Mouse (Mus musculus): ENCODE measurements around the gene Pnldc1. TPM values are rescaled to one million over a fixed set of nuclear protein-coding genes. Genes with fewer than 3 reads are reported as not detected.
"Not testable (repeated sequence)": the region's sequence is repeated elsewhere in the genome, so short reads cannot be mapped to it uniquely, and the experiment has no call there.

Pnldc1 gene
- polyA plus RNA-seq (2016; fragmentation: Nextera tagmentation; extraction: Ambion mirVana), result 1.4 and 2.5 TPM in 2 replicates

DNA sequence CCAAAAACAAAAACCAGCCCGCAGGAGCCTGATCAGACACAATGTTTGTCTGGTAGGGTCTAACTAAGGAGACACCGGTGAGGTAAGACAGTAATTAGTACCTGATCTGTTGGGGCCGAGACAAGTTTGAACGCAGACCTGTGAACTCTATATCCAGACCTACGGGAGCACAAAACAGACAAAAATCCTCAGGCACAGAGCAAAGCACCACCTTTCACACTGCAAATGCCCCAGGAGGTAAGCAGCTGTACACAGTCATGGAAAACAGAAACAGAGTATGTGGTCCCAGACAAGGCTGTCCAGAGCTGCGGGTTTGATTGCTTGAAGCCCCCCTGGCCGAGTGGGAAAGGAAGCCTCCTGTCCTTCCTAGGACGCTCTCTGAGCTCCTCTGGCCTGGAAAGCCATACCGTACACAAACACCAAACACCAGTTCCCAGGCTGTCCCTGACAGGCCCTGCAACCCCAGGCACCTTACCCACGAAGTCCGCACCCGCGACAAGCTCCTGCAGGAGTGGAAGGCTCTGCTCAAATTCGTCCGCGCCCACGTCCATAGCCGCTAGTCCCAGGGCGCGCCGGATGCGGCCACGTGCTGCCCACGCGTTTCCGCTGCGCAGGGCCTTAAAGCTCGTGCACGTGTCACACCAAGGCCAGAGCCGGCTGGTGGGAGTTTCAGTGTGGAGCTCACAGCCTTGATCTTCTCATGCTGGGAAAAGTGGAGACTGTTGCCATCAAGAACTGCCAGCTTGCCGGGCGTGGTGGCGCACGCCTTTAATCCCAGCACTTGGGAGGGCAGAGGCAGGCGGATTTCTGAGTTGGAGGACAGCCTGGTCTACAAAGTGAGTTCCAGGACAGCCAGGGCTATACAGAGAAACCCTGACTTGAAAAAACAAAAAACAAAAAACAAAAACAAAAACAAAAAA lies at the start of gene Pnldc1:
Gene Pnldc1, minus strand, starts transcription at position 870 of the 920 bp plus-strand sequence.
- peaks cover 55% of the 10 kb centered on the region for H3K36me3 ChIP-seq
- no peak within 1 kb of the TSS for H3K27ac ChIP-seq
- H3K9me3 ChIP-seq, result no peaks in the 10 kb centered on the region
- H3K4me1 ChIP-seq, result no peaks in the 10 kb centered on the region
- no peaks in the 10 kb centered on the region for H3K27me3 ChIP-seq (ENCODE audit: insufficient read depth, poor library complexity, severe bottlenecking)
- no peak within 1 kb of the TSS for H3K4me3 ChIP-seq
- 67% methylated on average over 35 of the region's 35 CpGs for WGBS
- DNase-seq (ENCODE audit: low spot score), result no peak

DNA sequence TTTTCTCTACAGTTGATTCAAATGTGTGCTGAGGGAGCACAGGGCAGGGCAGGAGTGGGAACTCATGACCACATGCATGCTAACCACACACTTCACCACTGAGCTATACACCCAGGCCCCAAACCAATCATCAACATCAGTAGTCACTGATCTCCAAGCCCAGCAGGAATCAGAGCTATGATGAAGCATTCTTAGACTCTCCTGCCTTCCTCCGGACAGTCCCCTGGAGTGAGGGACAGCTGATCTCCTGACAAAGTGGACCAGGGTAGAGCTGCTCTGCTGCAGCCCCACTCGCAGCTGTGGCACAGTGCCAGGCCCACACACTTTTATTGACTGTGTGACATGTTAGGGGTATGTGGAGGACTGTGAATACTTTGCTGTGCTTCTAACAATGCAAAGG lies 49.3 kb upstream of the Pnldc1 start:
- not testable (repeated sequence) for H3K4me1 ChIP-seq; H3K9me3 ChIP-seq; H3K4me3 ChIP-seq; H3K27me3 ChIP-seq (ENCODE audit: insufficient read depth, poor library complexity, severe bottlenecking); H3K27ac ChIP-seq; DNase-seq (ENCODE audit: low spot score)
- peaks cover 16% of the 10 kb centered on the region for H3K36me3 ChIP-seq
- 73% methylated on average over 2 of the region's 2 CpGs for WGBS

DNA sequence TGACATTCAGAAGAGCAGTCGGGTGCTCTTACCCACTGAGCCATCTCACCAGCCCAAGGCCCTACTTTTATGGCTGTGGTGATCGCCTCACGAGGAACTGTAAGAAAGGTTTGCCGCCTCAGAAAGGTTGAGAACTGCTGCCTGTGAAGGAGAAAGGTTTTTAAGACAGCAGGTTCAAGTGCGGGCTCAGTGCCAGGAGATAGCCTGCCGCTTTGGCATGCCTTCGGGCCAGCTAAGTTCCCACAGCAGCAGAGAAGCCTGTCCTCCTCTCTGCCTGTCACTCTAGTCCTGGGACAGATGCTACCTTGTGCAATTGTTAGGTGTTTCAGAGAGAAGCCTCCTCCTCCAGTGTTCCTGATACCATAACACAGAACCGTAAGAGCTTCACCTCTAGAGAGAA lies 46.6 kb upstream of the Pnldc1 start:
- Histone ChIP-seq H3K27ac (no peak overlapping the region), H3K9me3 (no peaks in the 10 kb centered on the region), H3K27me3 (ENCODE audit: insufficient read depth, poor library complexity, severe bottlenecking) (no peaks in the 10 kb centered on the region), H3K36me3 (peaks cover 34% of the 10 kb centered on the region), H3K4me3 (no peak overlapping the region), H3K4me1 (peaks cover 8% of the 10 kb centered on the region)
- no peak for DNase-seq (ENCODE audit: low spot score)
- WGBS, result 89% methylated on average over 8 of the region's 8 CpGs

DNA sequence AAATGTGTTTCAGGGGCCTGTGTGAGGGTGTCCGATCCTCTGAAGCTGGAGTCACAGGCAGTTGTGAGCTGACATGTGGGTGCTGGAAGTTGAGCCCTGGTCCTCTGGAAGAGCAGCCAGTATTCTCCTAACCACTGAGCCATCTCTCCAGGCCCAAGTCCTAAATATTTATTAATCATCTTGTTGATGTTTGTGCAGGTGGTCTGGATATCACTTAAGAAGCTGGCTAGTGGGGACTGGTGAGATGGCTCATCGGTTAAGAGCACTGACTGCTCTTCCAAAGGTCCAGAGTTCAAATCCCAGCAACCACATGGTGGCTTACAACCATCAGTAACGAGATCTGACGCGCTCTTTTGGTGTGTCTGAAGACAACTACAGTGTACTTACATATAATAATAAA lies 39.6 kb upstream of the Pnldc1 start:
- WGBS, result 96% methylated on average over 5 of the region's 5 CpGs
- peaks cover 72% of the 10 kb centered on the region for H3K36me3 ChIP-seq

DNA sequence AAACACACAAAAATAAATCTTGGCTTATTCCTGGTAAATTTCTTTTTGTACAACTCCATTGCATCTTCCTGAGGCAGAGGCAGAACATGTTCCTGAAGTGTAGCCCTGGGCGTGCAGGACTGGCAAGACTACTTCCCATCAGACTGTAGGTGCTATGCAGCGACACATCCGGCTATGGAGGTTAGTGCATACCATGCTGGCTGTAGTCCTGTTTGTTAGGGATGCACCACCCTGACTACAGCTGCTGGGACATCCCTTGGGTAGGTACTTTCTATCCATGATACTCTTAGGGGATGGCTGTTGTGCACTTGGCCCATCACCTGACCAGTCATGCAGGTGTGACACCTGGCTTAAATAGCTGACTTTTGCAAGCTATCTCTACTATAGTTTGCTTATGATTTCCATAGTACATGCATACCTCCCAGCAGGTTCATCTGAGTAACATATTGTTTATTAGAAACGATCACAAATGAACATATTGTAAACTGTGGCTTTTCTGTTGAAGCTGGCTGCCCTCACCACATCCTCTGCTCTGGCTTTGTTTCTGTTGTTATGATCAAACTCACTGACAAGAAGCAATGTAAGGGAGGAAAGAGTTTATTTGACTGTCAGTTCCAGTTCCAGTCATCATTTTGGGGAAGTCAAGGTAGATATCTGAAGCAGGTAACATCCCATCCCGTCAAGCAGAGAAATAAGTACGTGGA lies 32.6 kb upstream of the Pnldc1 start:
- H3K4me1 ChIP-seq, result peaks cover 7% of the 10 kb centered on the region
- peaks cover 45% of the 10 kb centered on the region for H3K36me3 ChIP-seq
- WGBS, result 92% methylated on average over 6 of the region's 6 CpGs

More for the DNA sequence above, 39.6 kb upstream of the Pnldc1 start:
- DNase-seq (ENCODE audit: low spot score), result no peak
- Histone ChIP-seq H3K9me3 (no peaks in the 10 kb centered on the region), H3K4me3 (no peak overlapping the region), H3K27ac (no peak overlapping the region), H3K4me1 (no peaks in the 10 kb centered on the region), H3K27me3 (ENCODE audit: insufficient read depth, poor library complexity, severe bottlenecking) (no peaks in the 10 kb centered on the region)

DNA sequence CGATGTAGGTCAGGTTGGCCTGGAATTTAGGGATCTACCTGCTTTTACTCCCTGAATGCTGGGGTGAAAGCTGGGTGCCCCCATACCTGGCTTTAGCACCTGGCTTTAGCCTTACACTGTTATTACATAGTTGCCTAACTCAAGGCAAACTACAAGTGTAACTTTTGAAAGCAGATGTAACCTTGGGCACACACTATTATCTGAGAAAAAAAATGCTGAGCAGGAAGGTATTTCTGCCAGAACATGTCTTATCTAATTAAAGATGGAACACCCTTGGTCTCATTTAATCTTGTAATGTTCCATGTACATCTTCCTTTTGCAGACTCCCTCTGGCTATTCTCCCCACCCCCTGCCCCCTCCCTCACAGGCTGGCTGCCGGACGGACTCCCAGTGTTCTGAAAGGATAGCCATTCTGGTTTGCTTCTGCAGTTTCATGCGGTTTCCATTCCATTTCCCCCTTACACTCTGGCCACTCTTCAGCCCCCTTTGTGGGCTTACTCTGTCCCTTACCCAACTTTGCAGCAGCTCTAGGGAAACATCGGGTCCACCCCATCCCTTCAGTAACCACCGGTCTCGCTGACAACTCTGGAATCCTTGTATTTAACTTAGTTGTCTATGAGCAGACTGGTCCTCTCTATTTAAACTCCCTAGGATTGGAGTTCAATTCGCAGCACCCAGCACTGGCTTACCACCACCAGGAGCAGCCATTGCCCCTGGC lies 31.7 kb upstream of the Pnldc1 start:
- no peak for DNase-seq (ENCODE audit: low spot score)
- Histone ChIP-seq H3K4me3 (no peak overlapping the region), H3K27ac (no peak overlapping the region), H3K4me1 (peaks cover 7% of the 10 kb centered on the region), H3K27me3 (ENCODE audit: insufficient read depth, poor library complexity, severe bottlenecking) (no peaks in the 10 kb centered on the region), H3K9me3 (no peaks in the 10 kb centered on the region), H3K36me3 (peaks cover 40% of the 10 kb centered on the region)
- WGBS, result 77% methylated on average over 8 of the region's 8 CpGs

More for the DNA sequence above, 32.6 kb upstream of the Pnldc1 start:
- Histone ChIP-seq H3K4me3 (no peak overlapping the region), H3K27ac (no peak overlapping the region), H3K9me3 (no peaks in the 10 kb centered on the region), H3K27me3 (ENCODE audit: insufficient read depth, poor library complexity, severe bottlenecking) (no peaks in the 10 kb centered on the region)
- DNase-seq (ENCODE audit: low spot score), result peak; percentile 61

DNA sequence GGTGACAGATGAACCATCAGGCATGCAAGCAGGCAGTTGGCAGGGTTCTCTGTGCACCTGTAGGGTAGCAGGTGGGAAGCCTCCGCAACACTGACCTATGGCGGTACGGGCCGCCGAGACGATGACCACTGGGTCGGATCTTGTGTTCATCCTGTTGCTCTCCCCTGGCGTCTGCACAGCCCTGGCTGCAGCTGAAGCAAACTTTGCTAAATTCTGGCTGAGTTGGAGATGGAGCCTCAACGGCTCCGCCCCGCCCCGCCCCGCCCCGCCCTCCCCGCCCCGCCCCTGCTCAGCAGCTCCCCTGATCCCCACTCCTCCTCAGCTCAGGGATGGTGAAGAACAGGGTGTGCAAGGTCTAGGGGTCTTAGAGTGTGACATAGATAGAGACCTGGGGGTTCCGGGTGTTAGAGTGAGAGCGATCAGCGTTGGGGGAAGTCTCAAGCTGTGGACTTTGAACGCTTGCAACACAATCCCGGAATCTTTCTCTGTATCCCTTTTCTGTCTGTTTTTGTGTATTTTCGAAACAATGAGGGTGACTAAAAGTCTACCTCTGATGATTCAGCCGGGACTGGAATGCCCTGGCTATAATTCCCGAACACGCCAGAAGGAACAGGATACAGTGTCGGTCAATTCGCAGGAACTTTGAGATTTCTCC lies 30.2 kb upstream of the Pnldc1 start, which contains the start of gene Acat3:
Gene Acat3, minus strand, starts transcription at position 450 of the 655 bp plus-strand sequence.
- Histone ChIP-seq H3K9me3 (no peaks in the 10 kb centered on the region), H3K27ac (no peak within 1 kb of the TSS), H3K4me3 (peak within 1 kb of the TSS; percentile 52), H3K27me3 (ENCODE audit: insufficient read depth, poor library complexity, severe bottlenecking) (no peaks in the 10 kb centered on the region), H3K36me3 (peaks cover 29% of the 10 kb centered on the region), H3K4me1 (peaks cover 7% of the 10 kb centered on the region)
- WGBS, result 18% methylated on average over 27 of the region's 27 CpGs
- no peak for DNase-seq (ENCODE audit: low spot score)

DNA sequence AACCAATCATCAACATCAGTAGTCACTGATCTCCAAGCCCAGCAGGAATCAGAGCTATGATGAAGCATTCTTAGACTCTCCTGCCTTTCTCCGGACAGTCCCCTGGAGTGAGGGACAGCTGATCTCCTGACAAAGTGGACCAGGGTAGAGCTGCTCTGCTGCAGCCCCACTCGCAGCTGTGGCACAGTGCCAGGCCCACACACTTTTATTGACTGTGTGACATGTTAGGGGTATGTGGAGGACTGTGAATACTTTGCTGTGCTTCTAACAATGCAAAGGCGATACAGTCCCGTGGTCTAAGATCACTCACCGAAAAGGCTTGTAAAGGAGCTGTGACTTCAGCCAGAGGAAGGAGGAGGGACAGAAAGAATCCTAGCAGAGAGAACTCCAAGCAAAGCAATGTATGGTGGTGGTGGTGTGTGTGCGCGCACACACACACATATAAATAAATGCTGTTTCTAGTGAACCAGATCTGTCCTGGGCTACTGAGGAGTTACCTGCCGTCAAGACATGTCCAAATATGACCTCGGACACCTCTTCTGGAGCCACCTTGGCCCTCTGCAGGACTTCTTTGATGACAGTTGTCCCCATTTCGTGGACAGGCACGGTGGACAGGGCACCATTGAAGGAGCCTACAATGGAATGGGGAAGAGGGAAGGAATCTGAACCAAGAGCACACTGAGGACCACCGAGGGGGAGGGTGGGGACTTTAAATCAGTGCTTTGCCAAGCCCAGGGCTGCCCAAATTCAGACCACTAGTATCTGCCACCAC lies 29.5 kb upstream of the Pnldc1 start:
- DNase-seq (ENCODE audit: low spot score); H3K9me3 ChIP-seq; H3K4me1 ChIP-seq; H3K27ac ChIP-seq; H3K27me3 ChIP-seq (ENCODE audit: insufficient read depth, poor library complexity, severe bottlenecking): not testable (repeated sequence)
- Histone ChIP-seq H3K36me3 (peaks cover 22% of the 10 kb centered on the region), H3K4me3 (peak overlapping the region; percentile 52)
- WGBS, result 53% methylated on average over 3 of the region's 12 CpGs

DNA sequence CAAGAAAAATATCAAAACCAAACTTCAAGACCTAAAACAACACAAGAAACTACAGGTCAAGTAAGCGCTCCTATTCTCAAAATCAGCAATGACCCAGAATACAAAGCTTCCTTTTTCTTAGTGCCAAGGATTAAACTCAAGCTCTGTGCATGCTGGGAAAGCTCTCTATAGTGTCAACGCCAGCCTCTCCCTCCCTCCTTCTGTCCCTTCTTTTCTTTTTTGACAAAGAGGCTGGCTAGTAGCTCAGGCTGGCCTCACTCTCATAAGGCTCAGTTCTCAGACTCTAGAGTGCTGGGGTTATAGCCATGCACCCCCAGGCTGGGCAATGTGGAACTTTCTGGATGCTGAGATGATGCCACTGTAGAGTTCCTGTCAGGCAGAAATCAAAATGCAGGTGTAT lies 28.0 kb upstream of the Pnldc1 start:
- Histone ChIP-seq H3K4me1 (peaks cover 7% of the 10 kb centered on the region), H3K27ac (no peak overlapping the region), H3K27me3 (ENCODE audit: insufficient read depth, poor library complexity, severe bottlenecking) (no peaks in the 10 kb centered on the region), H3K4me3 (no peak overlapping the region), H3K36me3 (peaks cover 9% of the 10 kb centered on the region), H3K9me3 (no peaks in the 10 kb centered on the region)
- 57% methylated on average over 2 of the region's 2 CpGs for WGBS
- no peak for DNase-seq (ENCODE audit: low spot score)

DNA sequence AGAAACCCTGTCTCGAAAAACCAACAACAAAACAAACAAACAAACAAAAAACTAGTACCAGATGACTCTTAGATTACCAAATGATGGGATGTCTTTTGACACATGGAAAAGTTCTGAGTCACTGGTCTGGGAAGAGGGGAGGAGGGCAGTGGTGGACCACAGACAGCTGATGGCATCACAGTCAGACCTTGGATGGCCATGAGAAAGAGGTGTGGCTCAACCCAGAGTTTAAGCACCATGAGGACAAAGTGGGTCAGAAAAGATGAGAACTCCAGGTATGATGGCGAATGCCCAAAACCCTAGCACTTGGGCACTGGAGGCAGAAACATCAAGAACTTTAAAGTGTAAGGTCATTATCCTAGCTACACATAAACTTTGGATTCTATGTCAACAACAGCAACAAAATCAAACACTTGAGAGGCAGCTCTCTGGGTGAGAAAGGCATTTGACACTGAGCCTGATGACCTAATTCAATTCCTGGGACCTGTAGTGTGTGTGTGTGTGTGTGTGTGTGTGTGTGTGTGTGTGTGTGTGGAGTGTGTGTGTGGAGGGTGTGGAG lies 27.5 kb upstream of the Pnldc1 start:
- WGBS, result 74% methylated on average over 2 of the region's 2 CpGs
- no peaks in the 10 kb centered on the region for H3K9me3 ChIP-seq

DNA sequence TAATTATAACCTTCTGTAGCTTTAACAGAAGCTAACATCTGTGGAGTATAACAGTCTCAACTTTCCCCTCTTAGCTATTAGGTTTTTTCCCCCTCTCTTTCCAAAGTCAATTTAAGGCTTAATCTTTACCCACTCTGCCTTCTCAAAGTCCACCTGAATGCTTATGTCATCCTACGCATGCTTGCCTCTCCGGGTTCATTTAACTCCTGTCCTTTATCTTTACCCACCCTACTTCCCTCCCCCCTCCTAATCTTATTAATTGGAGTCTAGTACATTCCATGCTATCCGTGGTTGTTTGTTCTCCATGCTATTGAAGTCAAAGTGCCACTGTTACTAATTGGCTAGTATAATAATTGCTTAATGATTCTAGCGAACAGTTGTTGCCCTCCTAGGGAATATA lies 25.7 kb upstream of the Pnldc1 start:
- no peak for DNase-seq (ENCODE audit: low spot score)

More for the DNA sequence above, 27.5 kb upstream of the Pnldc1 start:
- H3K4me3 ChIP-seq, result no peak overlapping the region
- H3K36me3 ChIP-seq, result peaks cover 3% of the 10 kb centered on the region
- H3K27me3 ChIP-seq (ENCODE audit: insufficient read depth, poor library complexity, severe bottlenecking), result no peaks in the 10 kb centered on the region
- peaks cover 7% of the 10 kb centered on the region for H3K4me1 ChIP-seq
- no peak for DNase-seq (ENCODE audit: low spot score)
- no peak overlapping the region for H3K27ac ChIP-seq

More for the DNA sequence above, 25.7 kb upstream of the Pnldc1 start:
- 68% methylated on average over 4 of the region's 4 CpGs for WGBS
- no peaks in the 10 kb centered on the region for H3K9me3 ChIP-seq
- peaks cover 7% of the 10 kb centered on the region for H3K4me1 ChIP-seq
- no peaks in the 10 kb centered on the region for H3K36me3 ChIP-seq
- no peaks in the 10 kb centered on the region for H3K27me3 ChIP-seq (ENCODE audit: insufficient read depth, poor library complexity, severe bottlenecking)
- H3K27ac ChIP-seq, result no peak overlapping the region
- no peak overlapping the region for H3K4me3 ChIP-seq
